Mouse (Mus musculus) forebrain, postnatal 0 days (tissue): Measurements from ENCODE around the gene Mettl26. TPM values are rescaled to one million over a fixed set of nuclear protein-coding genes. Genes with fewer than 3 reads are reported as not detected.

ENCODE experiments used
- ATAC-seq: fragments of 200-750 bp; cut with Nextera tagmentation; 2 replicates; pipeline ENCODE4 v1.8.0; 2017; ENCODE audit warnings: mild to moderate bottlenecking, moderate library complexity
- DNase-seq: peaks from one replicate; pipeline ENCODE4 v3.0.0-alpha.2; 2015
- H3K27ac ChIP-seq: fragments of 300-500 bp; sonication (generic); 2 replicates; pipeline ENCODE4 v1.5.1; 2014; ENCODE audit warnings: low read depth, mild to moderate bottlenecking, antibody characterized with exemption, low read length, moderate library complexity, mixed read lengths
- H3K27me3 ChIP-seq: fragments of 300-500 bp; sonication (generic); 2 replicates; pipeline ENCODE4 v1.6.1; 2014; ENCODE audit warnings: mild to moderate bottlenecking, low read length, mixed read lengths; ENCODE audit not compliant: insufficient read depth
- H3K36me3 ChIP-seq: fragments of 300-500 bp; sonication (generic); 2 replicates; pipeline ENCODE4 v1.6.1; 2014; ENCODE audit warnings: mild to moderate bottlenecking, moderate library complexity; ENCODE audit not compliant: insufficient read depth
- H3K4me1 ChIP-seq: fragments of 300-500 bp; sonication (generic); 2 replicates; pipeline ENCODE4 v1.6.1; 2014; ENCODE audit warnings: antibody characterized with exemption; ENCODE audit not compliant: insufficient read depth
- H3K4me2 ChIP-seq: fragments of 300-500 bp; sonication (generic); 2 replicates; pipeline ENCODE4 v1.6.1; 2014; ENCODE audit warnings: low read depth, mild to moderate bottlenecking, moderate library complexity
- H3K4me3 ChIP-seq: fragments of 300-500 bp; sonication (generic); 2 replicates; pipeline ENCODE4 v1.5.1; 2014; ENCODE audit warnings: low read depth, low read length, mixed read lengths
- H3K9ac ChIP-seq: fragments of 300-500 bp; sonication (generic); 2 replicates; pipeline ENCODE4 v1.6.1; 2014; ENCODE audit warnings: mild to moderate bottlenecking
- H3K9me3 ChIP-seq: fragments of 300-500 bp; sonication (generic); 2 replicates; pipeline ENCODE4 v1.6.1; 2016; ENCODE audit warnings: low read length
- CTCF ChIP-seq: sonication (generic); IDR thresholded peaks from 2 replicates; pipeline ENCODE4 v1.5.1; 2016; ENCODE audit warnings: antibody characterized with exemption, control low read depth, low read depth
- WGBS: fragments of 180-500 bp; shearing (Covaris S2); extraction: QIAGEN DNeasy Blood & Tissue Kit; methylation state at CpG from one replicate; pipeline ENCODE4 v1.1.7; 2014; 5-methylcytosine and 5-hydroxymethylcytosine counted together
- polyA plus RNA-seq: library from polyadenylated mRNA; unstranded; fragments of >200 nt; fragmentation: Nextera tagmentation; extraction: Ambion mirVana; gene quantifications from 2 replicates; pipeline ENCODE4 v1.2.1, GENCODE M21; 2015
- total RNA-seq: library from RNA; depleted of rRNA; stranded (reverse); fragments of >200 nt; gene quantifications from 2 replicates; pipeline ENCODE4 v1.2.3, GENCODE M21; 2014

Mettl26 gene
- total and polyA plus RNA-seq, 2 experiments from 2014 or later = 37.0 to 62.2 TPM

GRCm38 (mm10) chr17:25879261-25879660 is 4.4 kb downstream of the Mettl26 start:
- peaks cover 12% of the 10 kb centered on the region; the same call in 1 of the 2 replicates for H3K4me1 ChIP-seq
- H3K36me3 ChIP-seq = peaks cover 29% of the 10 kb centered on the region
- WGBS = 46% methylated on average over 4 of the region's 4 CpGs
- no peak overlapping the region for H3K27ac ChIP-seq
- peak; percentile 60 for TF ChIP-seq CTCF
- no peaks in the 10 kb centered on the region for H3K9me3 ChIP-seq
- H3K4me2 ChIP-seq = no peak overlapping the region
- H3K27me3 ChIP-seq = no peaks in the 10 kb centered on the region
- H3K9ac ChIP-seq = no peak overlapping the region
- ATAC-seq (no peak), DNase-seq (no peak)
- no peak overlapping the region for H3K4me3 ChIP-seq

- Histone ChIP-seq H3K4me2 (no peak overlapping the region), H3K36me3 (peaks cover 33% of the 10 kb centered on the region), H3K27me3 (no peaks in the 10 kb centered on the region), H3K9me3 (no peaks in the 10 kb centered on the region), H3K27ac (no peak overlapping the region), H3K9ac (no peak overlapping the region), H3K4me3 (no peak overlapping the region), H3K4me1 (peaks cover 12% of the 10 kb centered on the region; the same call in 1 of the 2 replicates)
- no peak for ATAC-seq
- WGBS = 79% methylated on average over 8 of the region's 8 CpGs
- no peak for TF ChIP-seq CTCF
- no peak for DNase-seq
Observed at GRCm38 (mm10) chr17:25879750-25880149, 4.9 kb downstream of the Mettl26 start.

- WGBS = 37% methylated on average over 5 of the region's 5 CpGs
- Histone ChIP-seq H3K4me2 (no peak within 1 kb of the TSS), H3K9ac (no peak within 1 kb of the TSS), H3K27ac (no peak within 1 kb of the TSS), H3K4me3 (no peak within 1 kb of the TSS), H3K9me3 (no peaks in the 10 kb centered on the region), H3K4me1 (peaks cover 12% of the 10 kb centered on the region; the same call in 1 of the 2 replicates), H3K27me3 (no peaks in the 10 kb centered on the region), H3K36me3 (peaks cover 36% of the 10 kb centered on the region)
- ATAC-seq (no peak), DNase-seq (no peak)
- TF ChIP-seq CTCF = no peak
Observed at GRCm38 (mm10) chr17:25880196-25880910, 5.5 kb downstream of the Mettl26 start, which contains the start of gene Wfikkn1. TSS of gene Wfikkn1 (minus strand) at chr17:25880858.

GRCm38 (mm10) chr17:25880913-25881641 is 6.2 kb downstream of the Mettl26 start:
- ATAC-seq (no peak), DNase-seq (no peak)
- H3K4me3 ChIP-seq = no peak overlapping the region
- 6% methylated on average over 5 of the region's 5 CpGs for WGBS
- no peak overlapping the region for H3K27ac ChIP-seq
- no peak overlapping the region for H3K4me2 ChIP-seq
- H3K36me3 ChIP-seq = peaks cover 36% of the 10 kb centered on the region
- no peaks in the 10 kb centered on the region for H3K27me3 ChIP-seq
- H3K9me3 ChIP-seq = no peaks in the 10 kb centered on the region
- no peak for TF ChIP-seq CTCF
- peaks cover 10% of the 10 kb centered on the region; the same call in 1 of the 2 replicates for H3K4me1 ChIP-seq
- no peak overlapping the region for H3K9ac ChIP-seq

- Histone ChIP-seq H3K4me1 (0 out of 2 replicates have a peak, but pooled peaks cover 5% of the 10 kb centered on the region), H3K4me2 (no peak overlapping the region), H3K27ac (no peak overlapping the region), H3K4me3 (no peak overlapping the region), H3K27me3 (no peaks in the 10 kb centered on the region), H3K9me3 (no peaks in the 10 kb centered on the region), H3K36me3 (peaks cover 36% of the 10 kb centered on the region), H3K9ac (no peak overlapping the region)
- WGBS = 44% methylated on average over 4 of the region's 4 CpGs
- DNase-seq = no peak
- no peak for ATAC-seq
- no peak for TF ChIP-seq CTCF
Observed at GRCm38 (mm10) chr17:25881691-25882090, 6.8 kb downstream of the Mettl26 start.

GRCm38 (mm10) chr17:25882306-25882705 is 7.4 kb downstream of the Mettl26 start:
- TF ChIP-seq CTCF = no peak; the same call in 1 of the 2 replicates
- DNase-seq = no peak
- Histone ChIP-seq H3K9ac (no peak overlapping the region), H3K27ac (no peak overlapping the region), H3K4me1 (no peaks in the 10 kb centered on the region), H3K4me3 (no peak overlapping the region), H3K9me3 (no peaks in the 10 kb centered on the region), H3K36me3 (peaks cover 36% of the 10 kb centered on the region), H3K27me3 (no peaks in the 10 kb centered on the region), H3K4me2 (no peak overlapping the region)
- 49% methylated on average over 5 of the region's 5 CpGs for WGBS
- ATAC-seq = peak; percentile 30

- H3K4me2 ChIP-seq = no peak overlapping the region
- no peak overlapping the region for H3K4me3 ChIP-seq
- DNase-seq = no peak
- no peak for ATAC-seq
- H3K9ac ChIP-seq = no peak overlapping the region
- WGBS = 79% methylated on average over 8 of the region's 8 CpGs
- no peak overlapping the region for H3K27ac ChIP-seq
- no peaks in the 10 kb centered on the region for H3K4me1 ChIP-seq
- H3K9me3 ChIP-seq = no peaks in the 10 kb centered on the region
- TF ChIP-seq CTCF = no peak
- no peaks in the 10 kb centered on the region for H3K27me3 ChIP-seq
- peaks cover 29% of the 10 kb centered on the region for H3K36me3 ChIP-seq
Observed at GRCm38 (mm10) chr17:25883268-25883667, 8.4 kb downstream of the Mettl26 start.
